Mouse (Mus musculus) heart, embryonic 16.5 days (tissue): ENCODE measurements around the gene Krit1. TPM values are rescaled to one million over a fixed set of nuclear protein-coding genes. Genes with fewer than 3 reads are reported as not detected.
"Not testable (repeated sequence)": the region's sequence is repeated elsewhere in the genome, so short reads cannot be mapped to it uniquely, and the experiment has no call there.

Experiments
- ATAC-seq: fragments of 200-750 bp; cut with Nextera tagmentation; replicated peaks from 2 replicates; pipeline ENCODE4 v1.8.0; 2017; ENCODE audit warnings: moderate number of reproducible peaks; ENCODE audit not compliant: insufficient read depth, low FRiP score; ENCODE audit errors: extremely low read depth
- H3K27ac ChIP-seq: fragments of 300-500 bp; sonication (generic); 2 replicates; pipeline ENCODE4 v1.5.1; 2014; ENCODE audit warnings: mild to moderate bottlenecking, low read length, control low read depth, moderate library complexity
- H3K27me3 ChIP-seq: fragments of 300-500 bp; sonication (generic); 2 replicates; pipeline ENCODE4 v1.6.1; 2014; ENCODE audit warnings: low read length, mixed read lengths; ENCODE audit not compliant: control insufficient read depth, insufficient read depth
- H3K36me3 ChIP-seq: fragments of 300-500 bp; sonication (generic); 2 replicates; pipeline ENCODE4 v1.6.1; 2014; ENCODE audit not compliant: control insufficient read depth, insufficient read depth
- H3K4me1 ChIP-seq: fragments of 300-500 bp; sonication (generic); 2 replicates; pipeline ENCODE4 v1.6.1; 2014; ENCODE audit warnings: low read length, mixed read lengths; ENCODE audit not compliant: control insufficient read depth, insufficient read depth
- H3K4me2 ChIP-seq: fragments of 300-500 bp; sonication (generic); 2 replicates; pipeline ENCODE4 v1.6.1; 2014; ENCODE audit warnings: low read depth, mild to moderate bottlenecking, control low read depth, low read length
- H3K4me3 ChIP-seq: fragments of 300-500 bp; sonication (generic); 2 replicates; pipeline ENCODE4 v1.5.1; 2014; ENCODE audit warnings: mild to moderate bottlenecking, control low read depth, low read length
- H3K9ac ChIP-seq: fragments of 300-500 bp; sonication (generic); 2 replicates; pipeline ENCODE4 v1.6.1; 2014; ENCODE audit warnings: low read length, control low read depth
- H3K9me3 ChIP-seq: fragments of 300-500 bp; sonication (generic); replicated peaks from 2 replicates; pipeline ENCODE4 v1.6.1; 2016; ENCODE audit warnings: low read length; ENCODE audit not compliant: control insufficient read depth
- WGBS: fragments of 180-500 bp; shearing (Covaris S2); extraction: QIAGEN DNeasy Blood & Tissue Kit; methylation state at CpG from one replicate; pipeline ENCODE4 v1.1.7; 2014; 5-methylcytosine and 5-hydroxymethylcytosine counted together
- polyA plus RNA-seq: library from polyadenylated mRNA; unstranded; fragments of >200 nt; fragmentation: Nextera tagmentation; extraction: Ambion mirVana; gene quantifications from 2 replicates; pipeline ENCODE4 v1.2.1, GENCODE M21; 2015

Krit1 gene
- polyA plus RNA-seq, 1 experiment from 2014 or later = 39.2 TPM

- H3K4me2 ChIP-seq, H3K36me3 ChIP-seq, H3K27me3 ChIP-seq, H3K9me3 ChIP-seq, H3K9ac ChIP-seq, H3K4me3 ChIP-seq, H3K4me1 ChIP-seq, H3K27ac ChIP-seq, ATAC-seq: not testable (repeated sequence)
- WGBS = 98% methylated on average over 2 of the region's 2 CpGs
Observed at GRCm38 (mm10) chr5:3797101-3797500, 5.9 kb upstream of the Krit1 start.

- not testable (repeated sequence) for ATAC-seq, H3K27ac ChIP-seq, H3K9me3 ChIP-seq, H3K4me3 ChIP-seq, H3K4me1 ChIP-seq, H3K9ac ChIP-seq, H3K4me2 ChIP-seq, H3K27me3 ChIP-seq, H3K36me3 ChIP-seq
Observed at GRCm38 (mm10) chr5:3798656-3799055, 4.3 kb upstream of the Krit1 start.

GRCm38 (mm10) chr5:3800041-3800440 lies 2.9 kb upstream of the Krit1 start:
- Histone ChIP-seq H3K4me3 (no peak overlapping the region), H3K9me3 (no peaks in the 10 kb centered on the region), H3K9ac (no peak overlapping the region), H3K4me2 (no peak overlapping the region), H3K36me3 (no peaks in the 10 kb centered on the region), H3K27ac (no peak overlapping the region), H3K4me1 (peaks cover 12% of the 10 kb centered on the region), H3K27me3 (no peaks in the 10 kb centered on the region)
- ATAC-seq = no peak
- 91% methylated on average over 1 of the region's 1 CpGs for WGBS

GRCm38 (mm10) chr5:3800881-3801280 lies 2.1 kb upstream of the Krit1 start:
- Histone ChIP-seq H3K36me3 (no peaks in the 10 kb centered on the region), H3K9me3 (no peaks in the 10 kb centered on the region), H3K27me3 (no peaks in the 10 kb centered on the region), H3K4me2 (no peak overlapping the region), H3K9ac (no peak overlapping the region), H3K4me1 (peaks cover 12% of the 10 kb centered on the region), H3K4me3 (no peak overlapping the region), H3K27ac (no peak overlapping the region)
- 71% methylated on average over 4 of the region's 4 CpGs for WGBS
- ATAC-seq = no peak

GRCm38 (mm10) chr5:3801672-3802432 lies 1.1 kb upstream of the Krit1 start:
- Histone ChIP-seq H3K27ac (peak overlapping the region; percentile 76), H3K9ac (peak overlapping the region; percentile 90), H3K4me3 (peak overlapping the region; percentile 69), H3K9me3 (no peaks in the 10 kb centered on the region), H3K36me3 (no peaks in the 10 kb centered on the region), H3K4me2 (peak overlapping the region; percentile 97), H3K4me1 (peaks cover 12% of the 10 kb centered on the region), H3K27me3 (no peaks in the 10 kb centered on the region)
- WGBS = 5% methylated on average over 18 of the region's 18 CpGs
- ATAC-seq = 0 out of 2 replicates have a peak, but pooled peaks have one; percentile 1

GRCm38 (mm10) chr5:3803292-3804165 lies 545 bp downstream of the Krit1 start:
- Histone ChIP-seq H3K36me3 (peaks cover 5% of the 10 kb centered on the region; the same call in 1 of the 2 replicates), H3K27ac (peak overlapping the region; percentile 76), H3K4me1 (peaks cover 12% of the 10 kb centered on the region), H3K4me3 (peak overlapping the region; percentile 69), H3K27me3 (no peaks in the 10 kb centered on the region), H3K9me3 (no peaks in the 10 kb centered on the region), H3K4me2 (peak overlapping the region; percentile 97), H3K9ac (peak overlapping the region; percentile 90)
- peak; percentile 56 for ATAC-seq
- under 1% methylated on average over 36 of the region's 36 CpGs for WGBS

DNA sequence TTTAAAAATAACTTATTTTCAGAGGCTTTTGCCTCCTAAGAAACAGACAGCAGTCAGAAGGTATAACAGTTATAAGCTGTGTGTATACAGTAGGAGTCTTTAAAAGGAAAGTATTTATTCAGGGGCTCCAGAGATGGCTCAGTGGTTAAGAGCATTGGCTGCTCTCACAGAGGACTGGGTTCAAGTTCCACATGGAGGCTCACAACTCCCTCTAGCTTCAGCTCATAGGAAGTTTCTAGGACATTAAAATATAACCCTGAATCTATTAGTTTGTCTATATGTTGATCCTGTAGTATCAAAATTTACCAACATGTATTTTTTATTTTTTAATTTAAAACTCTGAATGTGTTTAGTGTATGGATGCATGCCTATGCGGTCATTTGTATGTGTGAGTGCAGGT lies 5.5 kb downstream of the Krit1 start:
- Histone ChIP-seq H3K36me3 (peaks cover 16% of the 10 kb centered on the region), H3K4me3 (no peak overlapping the region), H3K4me1 (peaks cover 5% of the 10 kb centered on the region), H3K4me2 (no peak overlapping the region), H3K9ac (no peak overlapping the region), H3K27me3 (no peaks in the 10 kb centered on the region), H3K27ac (no peak overlapping the region), H3K9me3 (no peaks in the 10 kb centered on the region)
- WGBS = 91% methylated on average over 1 of the region's 1 CpGs
- ATAC-seq = no peak

GRCm38 (mm10) chr5:3834107-3834506 lies 31.1 kb downstream of the Krit1 start:
- WGBS = 60% methylated on average over 1 of the region's 1 CpGs
- H3K9ac ChIP-seq = no peak overlapping the region
- peaks cover 37% of the 10 kb centered on the region for H3K36me3 ChIP-seq
- H3K4me3 ChIP-seq = no peak overlapping the region
- H3K27ac ChIP-seq = no peak overlapping the region
- peaks cover 8% of the 10 kb centered on the region for H3K9me3 ChIP-seq
- no peak overlapping the region for H3K4me2 ChIP-seq
- no peaks in the 10 kb centered on the region for H3K27me3 ChIP-seq
- no peak for ATAC-seq
- no peaks in the 10 kb centered on the region for H3K4me1 ChIP-seq

GRCm38 (mm10) chr5:3845026-3845425 lies 42.0 kb downstream of the Krit1 start, which contains the start of gene Lrrd1:
Lrrd1 (plus strand) TSS chr5:3845173.
- Histone ChIP-seq H3K9me3 (no peaks in the 10 kb centered on the region), H3K27me3 (no peaks in the 10 kb centered on the region), H3K27ac (no peak within 1 kb of the TSS), H3K4me1 (no peaks in the 10 kb centered on the region), H3K4me2 (peak within 1 kb of the TSS; percentile 70), H3K4me3 (peak within 1 kb of the TSS; percentile 47), H3K36me3 (peaks cover 6% of the 10 kb centered on the region; the same call in 1 of the 2 replicates), H3K9ac (peak within 1 kb of the TSS; percentile 37)
- 9% methylated on average over 24 of the region's 24 CpGs for WGBS
- ATAC-seq = no peak
